Mouse (Mus musculus) adrenal gland, postnatal 14 days (tissue): ENCODE measurements around the gene Nrp2. TPM values are rescaled to one million over a fixed set of nuclear protein-coding genes. Genes with fewer than 3 reads are reported as not detected.

Experiments used
- DNase-seq: peaks from one replicate; pipeline ENCODE4 v3.0.0; 2021; ENCODE audit warnings: mixed read lengths
- total RNA-seq: library from RNA; stranded (reverse); gene quantifications from 2 replicates; pipeline ENCODE4 v1.2.3, GENCODE M21; 2021

Nrp2 gene
- total RNA-seq, 1 experiment from 2014 or later: 46.6 TPM

DNA sequence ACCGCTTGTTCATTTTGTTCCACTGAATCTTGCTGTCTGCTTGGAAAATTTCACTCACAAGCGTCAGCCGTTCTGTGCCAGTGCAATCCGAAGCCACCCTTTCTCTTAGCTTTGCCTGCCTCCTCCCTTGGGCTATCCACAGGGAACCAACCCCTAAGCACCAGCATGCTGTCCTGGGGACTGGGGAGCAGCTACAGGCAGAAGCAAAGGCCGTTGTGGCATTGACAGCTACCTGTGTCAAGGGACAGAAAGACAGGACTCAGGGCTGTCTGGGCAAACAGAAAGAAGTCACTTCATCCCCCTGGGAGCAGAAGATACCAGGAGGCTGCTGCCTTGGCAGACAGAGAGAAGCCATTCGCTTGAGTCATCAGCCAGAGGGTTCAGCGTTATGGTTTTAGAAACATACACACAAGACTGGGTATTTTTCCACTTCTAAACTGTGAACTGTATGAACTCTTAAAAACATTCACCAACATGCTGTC lies 18.7 kb downstream of the Nrp2 start:
- peak; percentile 42 for DNase-seq

DNA sequence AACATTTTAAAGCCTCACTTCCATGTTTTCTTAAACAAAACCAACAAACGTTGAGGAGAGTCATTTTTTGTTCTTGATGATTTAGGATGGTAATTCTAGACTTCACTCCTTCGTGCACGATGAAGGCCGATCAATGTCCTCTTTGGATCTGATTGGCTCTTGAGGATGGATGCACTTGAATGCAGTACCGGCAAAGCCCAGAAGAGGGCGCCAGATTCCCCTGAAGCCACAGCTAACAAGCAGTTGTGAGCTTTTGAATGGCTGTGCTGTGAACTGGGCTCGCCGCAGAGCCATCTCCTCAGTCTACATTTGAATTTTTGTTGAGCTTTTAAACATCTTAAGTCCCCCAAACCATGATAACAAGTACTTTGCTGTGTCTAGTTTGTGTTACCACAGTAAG lies 19.4 kb downstream of the Nrp2 start:
- DNase-seq: peak; percentile 47

DNA sequence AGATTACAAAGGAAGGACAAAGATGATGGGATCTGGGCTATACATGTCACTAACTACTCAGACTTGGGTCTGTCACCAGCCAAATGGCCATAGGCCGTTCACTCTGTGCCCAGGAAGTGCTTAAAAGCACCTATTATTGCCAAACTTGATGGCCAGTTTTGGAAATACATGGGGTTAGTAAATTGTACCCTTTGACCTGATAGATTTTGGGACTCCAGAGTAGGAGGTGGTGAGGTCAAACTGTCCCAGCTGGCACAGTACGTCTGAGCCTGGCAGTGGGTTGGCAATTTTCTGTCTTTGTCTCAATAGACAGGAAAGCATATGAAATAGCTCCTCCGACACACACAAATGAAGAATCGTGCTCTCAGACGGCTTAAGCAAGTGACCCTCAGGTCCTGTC lies 20.8 kb downstream of the Nrp2 start:
- peak; percentile 34 for DNase-seq

DNA sequence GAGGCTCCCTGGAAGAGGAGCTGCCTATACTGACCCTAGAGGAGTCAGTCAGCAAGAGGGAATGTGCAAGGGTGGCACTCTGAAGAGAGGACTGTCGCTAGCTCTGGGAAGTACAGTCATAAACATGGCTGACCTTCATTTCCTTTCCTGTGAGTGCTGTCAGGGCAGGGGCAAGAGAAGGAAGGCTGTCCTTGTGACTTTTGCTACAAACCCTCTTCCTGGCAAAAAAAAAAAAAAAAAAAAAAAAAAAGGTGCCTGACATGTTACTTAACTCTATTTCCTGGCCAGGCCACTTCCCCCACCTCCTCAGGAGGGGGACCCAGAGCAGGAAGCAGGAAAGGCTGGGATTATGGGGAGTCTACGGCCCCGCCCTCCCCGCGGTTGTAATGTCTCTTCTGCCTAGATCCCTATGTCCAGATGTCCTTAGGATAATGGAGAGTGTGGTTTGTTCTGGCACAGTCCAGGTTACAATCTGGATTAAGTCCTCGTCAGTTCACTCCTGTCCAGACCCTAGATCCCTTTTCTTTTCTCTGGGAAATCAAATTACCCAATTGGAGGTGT lies 21.5 kb downstream of the Nrp2 start:
- peak; percentile 74 for DNase-seq

DNA sequence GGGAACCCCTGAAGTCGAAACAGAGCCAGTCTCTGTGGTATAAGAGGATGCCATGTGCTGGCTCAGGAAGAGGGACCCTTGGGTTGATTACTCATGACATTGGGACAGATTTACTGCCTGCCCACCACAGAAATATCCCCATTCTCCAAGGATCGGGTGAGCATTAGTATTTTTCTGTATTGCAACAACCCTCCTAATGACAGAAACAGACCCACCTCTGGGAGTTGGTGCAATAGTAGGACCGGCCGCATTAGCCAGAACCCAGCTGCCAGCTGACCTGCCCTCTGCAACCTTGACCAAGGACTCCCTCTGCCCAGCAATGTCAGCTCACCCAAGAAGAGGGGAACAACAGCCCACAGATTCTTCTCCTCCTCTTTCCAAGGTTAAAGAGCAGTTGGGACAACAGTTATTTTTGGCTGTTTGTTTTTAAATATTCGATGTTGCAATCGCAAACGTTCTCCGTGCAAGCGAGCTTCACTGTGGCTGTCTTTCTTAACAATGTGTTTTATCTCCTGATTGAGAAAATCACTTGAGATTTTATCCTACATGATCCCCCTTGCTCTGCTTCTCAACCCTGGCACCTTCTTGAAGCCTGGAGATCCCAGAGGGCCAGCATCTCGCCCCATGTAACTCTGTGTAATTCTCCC lies 22.1 kb downstream of the Nrp2 start:
- peak; percentile 75 for DNase-seq

DNA sequence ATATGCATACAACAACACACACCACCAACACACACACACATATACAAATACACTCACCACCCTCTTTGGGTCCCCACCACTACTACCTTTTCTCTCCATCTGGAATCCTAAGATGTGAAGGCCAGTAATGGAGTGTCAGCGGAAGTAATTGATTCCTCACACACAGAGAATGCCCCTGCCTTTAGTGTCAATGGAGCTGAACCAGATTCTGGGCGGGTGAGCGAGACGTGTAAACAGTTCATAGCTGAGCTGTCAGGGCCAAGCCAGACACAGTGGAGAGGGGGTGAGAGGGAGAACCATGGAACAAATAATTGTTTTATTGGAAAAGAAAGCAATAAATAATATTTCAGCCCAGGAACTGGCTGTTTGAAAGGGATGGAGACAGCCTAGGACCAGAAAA lies 24.1 kb downstream of the Nrp2 start:
- no peak for DNase-seq

DNA sequence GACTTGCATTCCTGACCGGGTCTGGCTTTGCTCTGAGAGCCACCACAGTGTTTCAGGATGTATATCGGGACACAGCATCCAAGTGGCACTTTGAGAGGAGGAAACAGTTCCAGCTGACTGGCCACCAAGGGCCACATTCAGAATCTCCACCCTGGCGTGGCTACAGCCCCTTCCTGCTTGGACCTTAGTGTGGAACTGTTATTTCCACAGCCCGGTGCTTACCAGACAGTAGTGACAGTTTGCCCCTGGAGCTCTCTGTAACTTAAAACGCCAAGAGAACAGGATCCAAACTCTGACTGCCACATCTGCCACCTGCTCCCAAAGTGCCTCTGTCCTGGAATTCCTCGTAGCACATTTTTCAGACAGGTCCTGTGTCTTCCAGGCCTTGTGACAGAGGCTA lies 25.3 kb downstream of the Nrp2 start:
- DNase-seq: no peak

DNA sequence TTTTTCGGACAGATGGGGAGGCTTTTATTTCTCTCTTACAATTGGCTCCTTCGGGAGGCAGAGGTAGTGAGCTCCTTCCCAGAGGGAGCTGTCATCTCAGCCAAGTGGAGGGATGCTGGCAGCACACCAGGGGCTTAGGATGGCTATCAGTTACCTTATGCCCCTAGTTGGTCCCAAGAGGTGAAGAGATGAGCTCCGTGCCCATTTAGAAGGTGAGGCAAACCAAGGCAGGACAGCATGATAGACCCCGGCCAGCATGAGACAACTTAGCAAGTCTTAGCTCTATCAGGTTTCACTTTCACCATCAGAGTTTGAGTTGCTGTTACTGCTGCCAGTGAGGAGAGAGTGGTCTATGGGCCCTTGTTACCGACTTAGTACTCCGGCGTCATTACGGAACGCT lies 25.8 kb downstream of the Nrp2 start:
- DNase-seq: no peak

DNA sequence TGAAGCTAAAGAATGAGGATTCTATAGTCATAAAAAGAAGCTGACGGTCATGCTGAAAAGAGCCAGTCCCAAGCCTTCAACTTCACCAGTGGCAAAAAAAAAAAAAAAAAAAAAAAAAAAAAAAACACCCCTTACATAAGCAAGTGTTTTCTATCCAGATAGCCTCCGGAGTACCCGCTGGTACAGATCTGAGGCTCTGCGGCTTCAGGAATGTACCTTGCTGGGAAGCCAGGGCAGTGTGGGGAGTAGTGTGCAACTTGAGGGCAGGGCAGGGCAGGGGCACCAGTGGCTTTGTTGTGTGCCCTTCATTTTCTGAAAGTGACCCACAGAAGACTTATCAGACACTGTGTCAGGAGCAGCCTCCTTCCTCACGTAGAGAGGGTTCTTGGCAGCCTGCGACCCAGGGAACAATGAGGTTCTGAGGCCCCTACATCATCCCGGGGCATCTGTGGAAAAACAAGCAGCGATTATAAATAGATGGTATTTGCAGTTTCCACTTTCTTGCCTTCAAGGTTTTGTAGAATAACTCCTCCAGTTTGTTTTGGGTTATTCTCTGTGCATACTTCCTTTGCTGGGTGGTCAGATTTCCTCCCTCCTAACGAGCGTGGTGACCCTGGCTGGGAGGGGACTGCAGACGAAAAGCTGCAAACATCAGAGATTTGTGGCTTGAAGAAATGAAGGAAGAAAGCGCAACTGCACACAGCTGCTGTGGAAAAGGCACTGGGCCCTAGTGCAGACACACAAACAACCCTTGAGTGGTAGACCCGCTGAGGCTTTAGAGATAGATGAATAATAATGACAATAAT lies 26.5 kb downstream of the Nrp2 start:
- peak; percentile 20 for DNase-seq

DNA sequence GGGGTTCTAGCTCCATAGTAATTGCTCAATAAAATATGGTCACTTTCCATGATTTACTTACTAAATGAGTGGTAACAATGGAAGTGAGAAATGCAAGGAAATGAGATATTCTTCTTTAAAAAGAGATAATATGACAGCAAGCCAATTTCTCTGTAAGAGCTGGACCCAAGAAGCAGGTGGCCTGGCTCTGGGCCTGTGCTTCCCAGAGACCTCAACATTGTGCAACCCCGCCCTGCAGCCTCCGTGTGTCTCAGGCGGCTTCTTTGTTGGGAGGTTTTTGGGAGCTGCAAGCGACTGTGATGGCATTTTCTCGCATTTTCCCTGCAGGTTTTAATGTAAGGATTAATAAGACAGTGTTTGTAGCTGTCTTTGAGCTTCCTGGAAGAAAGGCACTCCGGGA lies 29.0 kb downstream of the Nrp2 start:
- DNase-seq: no peak

DNA sequence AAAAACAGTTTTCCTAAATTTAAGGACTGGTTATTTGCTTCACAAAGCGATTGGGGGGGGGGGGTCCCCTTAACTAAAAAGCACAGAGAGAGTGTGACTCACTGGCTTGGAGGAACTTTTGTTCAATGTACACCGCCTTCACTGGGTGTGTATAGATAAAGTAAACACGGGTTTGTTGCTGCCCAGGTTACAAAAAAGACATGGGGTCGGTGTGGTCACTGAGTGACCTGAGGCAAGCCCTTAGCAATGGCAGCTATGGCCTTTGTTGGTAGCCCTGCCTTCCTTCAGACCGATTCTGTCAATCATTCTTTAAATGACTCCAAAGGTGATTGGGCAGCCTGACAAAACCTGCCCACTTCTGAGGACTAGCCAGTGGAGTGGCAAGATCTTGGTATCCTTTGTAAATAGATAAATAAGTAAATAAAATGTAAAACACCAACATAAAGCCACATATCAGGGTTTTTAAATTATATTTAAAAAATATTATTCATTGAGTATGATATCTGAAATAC lies 31.4 kb downstream of the Nrp2 start:
- DNase-seq: no peak

DNA sequence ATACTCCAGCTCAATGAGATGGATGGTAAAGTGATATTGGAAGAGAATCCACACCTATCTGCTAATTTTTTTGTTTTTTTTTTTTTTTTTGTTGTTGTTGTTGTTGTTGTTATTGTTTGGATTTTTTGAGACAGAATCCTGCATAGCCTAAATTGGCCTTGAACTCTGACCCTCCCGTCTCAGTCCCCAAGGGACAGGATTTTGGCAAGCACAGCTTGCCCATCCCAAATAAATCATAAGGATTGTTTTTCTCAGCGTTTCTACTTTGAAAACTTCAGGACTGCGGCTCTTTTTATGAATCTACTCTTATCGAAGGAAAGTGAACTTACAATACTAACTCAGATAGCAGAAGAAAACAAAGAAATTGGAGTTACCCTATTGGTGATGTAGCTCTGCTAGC lies 31.9 kb downstream of the Nrp2 start:
- DNase-seq: no peak

DNA sequence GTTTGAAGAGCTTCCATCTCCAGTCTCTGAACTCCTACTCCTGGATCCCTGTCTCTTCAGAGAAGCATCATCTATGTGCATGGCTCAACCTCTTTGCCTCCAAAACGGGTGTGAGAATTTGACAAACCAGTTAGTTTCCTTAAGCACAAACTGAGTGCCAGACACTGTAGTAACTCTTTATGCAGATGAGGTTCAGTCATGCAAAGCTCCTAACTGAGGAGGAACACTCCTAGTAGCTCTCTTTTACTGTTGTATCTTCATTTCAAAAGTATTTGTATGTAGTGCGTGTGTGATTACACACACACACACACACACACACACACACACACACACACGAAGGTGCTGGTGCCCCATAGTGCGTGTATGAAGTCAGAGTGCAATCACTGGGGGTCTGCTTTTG lies 32.8 kb downstream of the Nrp2 start:
- DNase-seq: no peak

DNA sequence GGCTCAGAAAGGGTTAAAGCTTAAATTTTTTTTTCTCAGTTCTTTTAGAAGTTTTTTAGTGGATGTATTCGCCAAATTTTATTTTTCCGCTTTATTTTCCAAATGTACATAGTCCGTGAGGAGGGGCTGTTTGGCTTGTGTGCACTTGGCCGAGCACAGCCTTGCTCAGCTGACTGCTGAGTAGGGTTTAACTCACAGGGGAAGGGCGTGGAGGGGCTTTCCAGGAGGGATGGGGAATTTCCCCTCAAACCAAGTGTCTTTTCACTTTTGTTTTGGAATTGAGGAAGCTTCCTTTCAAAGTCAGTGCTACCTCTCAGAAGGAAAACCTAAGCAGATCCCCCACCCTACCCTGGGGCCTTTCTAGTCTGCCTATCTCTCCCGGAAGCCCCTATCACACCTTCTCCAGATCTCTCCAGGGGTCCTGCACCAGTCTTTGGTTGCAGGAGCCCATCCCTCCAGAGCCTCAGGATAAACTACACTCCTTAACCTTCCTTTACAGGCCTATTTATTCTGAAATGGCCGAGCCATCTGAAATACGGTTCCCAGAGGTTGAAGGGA lies 33.4 kb downstream of the Nrp2 start:
- DNase-seq: no peak

DNA sequence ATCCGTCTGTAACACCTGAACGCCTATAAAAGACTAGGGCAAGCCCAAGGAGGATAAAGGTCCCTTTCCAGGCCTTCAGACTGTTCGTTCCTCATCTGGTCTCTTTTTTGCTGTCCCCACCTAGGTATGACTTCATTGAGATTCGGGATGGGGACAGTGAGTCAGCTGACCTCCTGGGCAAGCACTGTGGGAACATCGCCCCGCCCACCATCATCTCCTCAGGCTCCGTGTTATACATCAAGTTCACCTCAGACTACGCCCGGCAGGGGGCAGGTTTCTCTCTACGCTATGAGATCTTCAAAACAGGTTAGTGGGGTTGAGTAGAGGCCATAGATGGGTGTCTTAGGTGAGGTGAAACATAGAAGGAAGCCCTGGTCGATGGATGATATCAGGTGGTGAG lies 35.1 kb downstream of the Nrp2 start:
- no peak for DNase-seq

DNA sequence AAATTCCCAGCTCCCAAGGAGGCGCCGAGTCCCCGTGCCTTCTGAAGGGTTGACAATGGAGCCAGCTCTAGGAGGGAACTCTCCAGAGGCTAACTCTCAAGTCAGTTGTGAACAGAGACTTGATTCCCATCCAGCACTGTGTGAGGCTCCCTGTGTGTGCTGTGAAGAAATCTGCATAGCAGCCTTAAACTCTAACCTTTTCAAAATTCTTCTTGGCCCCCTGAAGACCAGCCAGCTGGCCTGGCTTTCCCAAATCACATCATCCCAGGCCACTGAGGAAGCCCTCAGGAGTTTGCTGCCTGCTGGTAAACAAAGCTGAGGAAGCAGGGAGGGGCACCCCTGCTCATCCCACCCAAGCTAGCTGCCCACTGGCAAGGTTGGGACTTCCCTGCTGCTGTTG lies 39.0 kb downstream of the Nrp2 start:
- peak; percentile 48 for DNase-seq

DNA sequence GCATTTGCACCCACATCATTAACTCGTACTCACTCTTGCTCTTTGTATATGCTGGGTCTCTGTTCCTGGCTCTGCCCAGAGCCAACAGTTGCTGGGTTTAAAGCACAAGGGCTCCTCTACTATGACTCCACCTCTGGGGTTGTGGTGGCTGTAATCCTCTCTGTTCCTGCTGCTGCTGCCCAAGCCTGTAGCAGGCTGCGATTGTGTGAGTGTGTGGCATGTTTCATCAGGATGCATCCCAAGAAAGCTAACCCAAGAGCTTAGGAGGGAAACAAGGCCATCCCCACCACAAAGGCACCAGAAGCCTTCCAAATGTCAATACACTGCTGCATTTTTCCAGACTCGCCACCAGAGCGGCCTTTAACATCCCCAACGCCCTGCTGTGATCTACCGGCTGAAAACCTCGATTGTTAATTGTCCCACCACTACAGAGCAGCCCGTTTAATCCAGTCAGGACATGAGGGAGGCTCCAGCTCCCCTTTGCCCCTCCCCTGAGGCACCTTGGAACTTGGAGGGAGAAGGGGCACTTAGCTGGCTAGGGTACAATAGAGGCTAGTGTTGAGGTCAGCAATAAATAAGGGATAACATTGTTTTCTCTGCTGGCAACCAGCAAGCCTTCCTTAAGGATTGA lies 40.1 kb downstream of the Nrp2 start:
- no peak for DNase-seq

DNA sequence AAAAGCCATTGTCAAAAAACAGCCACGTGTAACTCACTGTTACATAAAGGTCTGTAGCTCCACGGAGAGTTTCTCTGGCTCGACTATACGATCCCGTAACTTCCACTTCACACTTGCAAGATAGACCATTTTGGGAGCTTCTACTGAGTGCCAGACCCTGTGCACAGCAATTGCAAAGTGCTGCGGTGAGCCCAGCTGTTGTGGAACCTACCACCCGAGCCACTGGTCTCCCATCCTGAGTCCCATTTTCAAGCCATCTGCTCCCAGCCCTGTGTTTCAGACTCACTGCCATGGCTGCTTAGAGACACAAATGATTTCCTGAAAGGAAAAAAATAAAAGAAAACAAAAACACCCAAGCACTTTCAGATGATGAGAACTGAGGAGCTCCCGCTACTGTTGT lies 42.8 kb downstream of the Nrp2 start:
- DNase-seq: no peak

DNA sequence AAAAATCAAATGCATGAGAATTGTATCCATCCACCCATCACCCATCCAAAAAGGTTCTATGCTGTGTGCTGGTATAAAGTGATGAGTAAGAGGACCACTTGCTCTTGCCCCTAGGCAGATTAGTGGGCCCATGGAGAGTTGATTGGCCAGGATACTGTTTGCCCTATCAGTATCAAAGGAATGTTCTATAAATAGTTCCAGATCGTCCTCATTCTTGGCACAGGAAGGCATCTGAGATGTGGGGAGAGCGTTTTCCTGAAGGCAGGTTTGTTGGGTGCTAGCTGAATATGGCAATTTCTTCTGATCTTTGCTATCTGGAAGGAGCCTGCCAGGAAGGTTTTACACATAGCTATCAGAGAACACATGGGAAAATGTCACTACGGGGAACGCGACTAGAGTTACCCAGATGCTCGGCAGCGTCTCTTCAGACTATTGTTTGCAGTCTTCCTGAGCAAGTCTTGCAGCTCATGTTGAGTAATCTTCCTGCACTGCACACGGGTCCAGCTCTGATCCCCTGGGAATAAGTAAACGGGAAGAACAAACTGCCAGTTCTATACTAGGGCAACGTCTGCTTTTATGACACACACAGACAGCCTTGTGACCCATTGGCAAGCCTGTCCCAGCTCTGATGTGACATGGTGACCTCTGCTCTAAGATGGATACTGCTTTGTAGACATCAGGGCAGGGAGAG lies 44.5 kb downstream of the Nrp2 start:
- peak; percentile 25 for DNase-seq

DNA sequence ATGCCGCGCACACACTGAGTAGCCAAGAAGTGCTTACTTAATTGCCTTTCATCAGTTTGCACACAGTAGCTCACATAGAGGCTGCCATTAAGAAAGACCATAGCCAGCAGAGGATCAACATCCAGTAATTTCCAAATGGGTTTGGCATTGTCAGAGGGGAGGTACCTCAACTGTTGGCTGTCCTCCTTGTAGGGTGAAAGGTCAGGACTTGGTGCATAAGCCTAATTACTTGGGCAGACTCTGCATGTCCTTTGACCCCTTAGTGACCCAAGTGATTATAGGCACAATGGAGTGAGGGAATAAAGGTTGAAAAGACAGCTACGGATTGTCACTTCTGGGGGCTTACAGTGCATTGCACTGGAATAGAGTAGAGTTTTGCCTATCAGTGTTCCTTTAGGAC lies 45.3 kb downstream of the Nrp2 start:
- peak; percentile 35 for DNase-seq

DNA sequence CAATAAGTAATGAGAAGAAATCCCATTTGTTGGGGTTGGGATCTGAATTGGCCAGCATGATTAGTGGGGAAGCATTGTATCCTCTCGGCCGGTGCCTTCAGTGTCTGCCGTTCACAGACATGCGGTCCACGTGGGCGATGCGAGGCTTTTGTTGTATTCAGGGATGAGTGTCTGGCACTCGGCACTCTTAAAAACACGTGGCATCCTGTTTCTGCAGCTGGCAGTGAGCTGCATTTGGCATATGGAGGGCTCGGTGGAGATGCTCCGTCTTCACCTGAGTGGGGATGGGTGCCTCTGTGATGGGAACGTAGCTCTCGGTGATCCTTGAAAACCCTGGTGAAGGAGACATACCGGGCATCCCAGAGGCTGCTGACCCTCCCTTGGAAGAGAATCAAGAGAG lies 46.6 kb downstream of the Nrp2 start:
- DNase-seq: no peak

DNA sequence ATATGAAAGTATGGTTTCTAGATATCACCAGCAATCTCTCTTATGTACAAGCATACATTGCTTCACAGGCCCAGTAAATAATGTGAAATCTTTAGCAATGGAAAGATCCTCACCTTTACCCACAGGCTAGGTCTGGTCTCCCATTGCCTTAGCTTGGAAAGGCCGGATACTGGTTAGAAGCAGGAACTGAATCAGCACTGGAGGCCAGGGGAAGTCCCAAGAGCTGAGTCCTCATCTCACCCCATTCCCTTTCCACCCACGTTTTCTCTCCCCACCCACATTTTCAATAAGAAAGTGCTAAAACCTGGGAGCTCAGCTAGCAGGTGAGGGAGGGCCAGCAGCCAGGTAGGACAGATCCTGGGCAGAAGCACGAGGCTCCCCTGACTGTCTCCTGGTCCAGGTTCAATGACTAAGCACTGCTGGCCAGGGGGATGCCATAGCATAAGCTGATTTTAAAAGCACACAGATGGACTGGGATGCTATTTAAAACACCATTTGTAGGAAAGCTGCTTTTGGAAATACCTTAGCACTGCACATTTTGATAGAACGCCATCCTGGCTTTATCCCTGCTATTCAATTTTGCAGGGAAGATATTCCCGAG lies 47.4 kb downstream of the Nrp2 start:
- no peak for DNase-seq
